Mouse (Mus musculus) urinary bladder, postnatal 10 days (tissue): ENCODE data around the gene Gm11146.

Experiments
- DNase-seq: peaks from one replicate; pipeline ENCODE4 v3.0.0; 2022; ENCODE audit warnings: low spot score

Gene Gm11146

GRCm38 (mm10) chr16:77601994-77602393, at the start of gene Gm11146:
Gene Gm11146, minus strand, starts transcription at chr16:77602094.
- no peak for DNase-seq

- no peak for DNase-seq
Observed at GRCm38 (mm10) chr16:77650596-77650995, 48.7 kb upstream of the Gm11146 start.

- DNase-seq: no peak
Observed at GRCm38 (mm10) chr16:77649006-77649405, 47.1 kb upstream of the Gm11146 start.

- no peak for DNase-seq
Observed at GRCm38 (mm10) chr16:77648181-77648580, 46.3 kb upstream of the Gm11146 start.

GRCm38 (mm10) chr16:77646146-77646545, 44.3 kb upstream of the Gm11146 start:
- DNase-seq: no peak

GRCm38 (mm10) chr16:77644976-77645375, 43.1 kb upstream of the Gm11146 start:
- no peak for DNase-seq

- DNase-seq: no peak
Observed at GRCm38 (mm10) chr16:77643871-77644720, 42.2 kb upstream of the Gm11146 start.

- DNase-seq: no peak
Observed at GRCm38 (mm10) chr16:77643036-77643870, 41.4 kb upstream of the Gm11146 start.

GRCm38 (mm10) chr16:77636497-77636896, 34.6 kb upstream of the Gm11146 start:
- no peak for DNase-seq

- DNase-seq: no peak
Observed at GRCm38 (mm10) chr16:77632315-77632881, 30.5 kb upstream of the Gm11146 start.

- DNase-seq: no peak
Observed at GRCm38 (mm10) chr16:77622681-77623080, 20.8 kb upstream of the Gm11146 start.

- no peak for DNase-seq
Observed at GRCm38 (mm10) chr16:77602581-77602980, 687 bp upstream of the Gm11146 start.

GRCm38 (mm10) chr16:77598787-77599186, 3.1 kb downstream of the Gm11146 start:
- no peak for DNase-seq

GRCm38 (mm10) chr16:77596556-77596955, 5.3 kb downstream of the Gm11146 start:
- DNase-seq: no peak

- no peak for DNase-seq
Observed at GRCm38 (mm10) chr16:77595661-77596060, 6.2 kb downstream of the Gm11146 start.

- no peak for DNase-seq
Observed at GRCm38 (mm10) chr16:77594553-77594952, 7.3 kb downstream of the Gm11146 start.

- no peak for DNase-seq
Observed at GRCm38 (mm10) chr16:77593828-77594421, 8.0 kb downstream of the Gm11146 start.

GRCm38 (mm10) chr16:77592986-77593385, 8.9 kb downstream of the Gm11146 start:
- DNase-seq: no peak

- no peak for DNase-seq
Observed at GRCm38 (mm10) chr16:77573036-77573435, 28.9 kb downstream of the Gm11146 start.

- DNase-seq: no peak
Observed at GRCm38 (mm10) chr16:77569457-77569856, 32.4 kb downstream of the Gm11146 start.

- DNase-seq: no peak
Observed at GRCm38 (mm10) chr16:77568384-77568783, 33.5 kb downstream of the Gm11146 start.

- no peak for DNase-seq
Observed at GRCm38 (mm10) chr16:77562852-77563251, 39.0 kb downstream of the Gm11146 start.
